ENCODE assay signal across 11 mouse cellular contexts in genomic region chr13:43577254-43577653, GRCm38 (mm10). TPM values are rescaled to one million over a fixed set of nuclear protein-coding genes. Genes with fewer than 3 reads are reported as not detected.
DNase-seq lines count a peak whose midpoint lies in the region; ATAC-seq and TF ChIP-seq lines count a peak whose summit lies in the region.
"Had no signal": no experiment of that assay in that cellular context is flagged by ENCODE, and none has a peak within 500 bp of the region (broad histone marks: within the 10 kb centered on the region; RNA-seq: fewer than 3 reads in every experiment).

No protein-coding gene starts in this region.

- H3K27me3 ChIP-seq in intestine, postnatal 0 days (replicated peaks; ENCODE audit: control insufficient read depth, insufficient read depth, low read length): no peaks in the 10 kb centered on the region
- no peaks in the 10 kb centered on the region for H3K27me3 ChIP-seq in intestine, embryonic 16.5 days (replicated peaks; ENCODE audit: control insufficient read depth, insufficient read depth, low read length)

- no peak for ATAC-seq in intestine, postnatal 0 days
- ATAC-seq in intestine, embryonic 16.5 days: no peak

- no peak overlapping the region for H3K4me3 ChIP-seq in intestine, postnatal 0 days (ENCODE audit: low read depth, low read length)
- no peak overlapping the region for H3K4me3 ChIP-seq in intestine, embryonic 16.5 days (ENCODE audit: low read length)
- H3K4me3 ChIP-seq in ES-E14 (ENCODE audit: insufficient read depth in 1 of 2, low read depth in 1 of 2, low read length in 2 of 2, poor library complexity in 1 of 2, severe bottlenecking in 1 of 2): no peak overlapping the region

- no peaks in the 10 kb centered on the region for H3K36me3 ChIP-seq in intestine, postnatal 0 days (ENCODE audit: control insufficient read depth, insufficient read depth)
- no peaks in the 10 kb centered on the region for H3K36me3 ChIP-seq in intestine, embryonic 16.5 days (ENCODE audit: control insufficient read depth, insufficient read depth, low read length)
- no peaks in the 10 kb centered on the region for H3K36me3 ChIP-seq in ES-E14 (ENCODE audit: control insufficient read depth, insufficient read depth, low read length, poor library complexity, severe bottlenecking)

- peak; percentile 54 for TF ChIP-seq CTCF in intestine, postnatal 0 days (IDR thresholded peaks at IDR 0.05; ENCODE audit: low read depth)

- 64% methylated on average over 5 of the region's 5 CpGs for WGBS in intestine, postnatal 0 days
- WGBS in intestine, embryonic 16.5 days: 65% methylated on average over 5 of the region's 5 CpGs

- no peaks in the 10 kb centered on the region for H3K9me3 ChIP-seq in intestine, postnatal 0 days (ENCODE audit: control insufficient read depth)
- H3K9me3 ChIP-seq in intestine, embryonic 16.5 days (ENCODE audit: control insufficient read depth, low read length): no peaks in the 10 kb centered on the region
- no peaks in the 10 kb centered on the region for H3K9me3 ChIP-seq in ES-E14 (ENCODE audit: control insufficient read depth, insufficient read depth, low read depth, low read length)

- H3K4me2 ChIP-seq in intestine, postnatal 0 days (replicated peaks; ENCODE audit: low read depth): no peak overlapping the region
- H3K4me2 ChIP-seq in intestine, embryonic 16.5 days (ENCODE audit: low read depth, low read length): no peak overlapping the region
- H3K4me2 ChIP-seq: heart, embryonic 11.5 days had no signal

- intact Hi-C loops in left cerebral cortex, postnatal 25 days (cut with DNase I): no loop called here

- DNase-seq in A20 (ENCODE audit: low read depth, low spot score) (peak; percentile 50), ES-E14 (ENCODE audit: low read depth, low spot score) (no peak)
- peak; percentile 33 for DNase-seq in lung, postnatal 14 days
- no peak for DNase-seq in left cerebral cortex, postnatal 25 days (ENCODE audit: low spot score in 2 of 2)
- no peak for DNase-seq in embryo, embryonic 11 days
- DNase-seq in urinary bladder, postnatal 36 days (ENCODE audit: low spot score in 2 of 2): no peak
- DNase-seq: layer of hippocampus, adult 9-11 months had no signal

- H3K9ac ChIP-seq in intestine, postnatal 0 days (ENCODE audit: low read depth, low read length): no peak overlapping the region
- no peak overlapping the region for H3K9ac ChIP-seq in intestine, embryonic 16.5 days (ENCODE audit: low read depth, low read length)
- no peak overlapping the region for H3K9ac ChIP-seq in ES-E14 (ENCODE audit: insufficient read depth, low read depth, low read length, poor library complexity, severe bottlenecking)

- H3K4me1 ChIP-seq in intestine, postnatal 0 days (replicated peaks; ENCODE audit: control insufficient read depth, insufficient read depth, low read length): no peaks in the 10 kb centered on the region
- H3K4me1 ChIP-seq in intestine, embryonic 16.5 days (ENCODE audit: control insufficient read depth, insufficient read depth, low read length): no peaks in the 10 kb centered on the region
- no peaks in the 10 kb centered on the region for H3K4me1 ChIP-seq in ES-E14 (ENCODE audit: control insufficient read depth in 2 of 2, insufficient read depth in 2 of 2, low read length in 2 of 2, poor library complexity in 1 of 2)

- in situ Hi-C loops in ES-E14 (cut with MboI; ENCODE audit: low sequenced_read_pairs in 2 of 2, unreplicated experiment in 2 of 2): loop anchor here in 1 of 2 experiments (25.0 kb wide), 1 partner anchor 160 kb away; no protein-coding TSS in a partner anchor

- H3K27ac ChIP-seq in intestine, postnatal 0 days (ENCODE audit: low read depth, low read length): no peak overlapping the region
- H3K27ac ChIP-seq in intestine, embryonic 16.5 days (ENCODE audit: low read length): no peak overlapping the region
- no peak overlapping the region for H3K27ac ChIP-seq in ES-E14 (ENCODE audit: insufficient read depth, low read depth, low read length, poor library complexity, severe bottlenecking)

TF ChIP-seq in ES-E14, 5 proteins besides CTCF, POLR2A, EP300 and RAD21:
- TF ChIP-seq ZC3H11A (IDR thresholded peaks at IDR 0.05; ENCODE audit: borderline replicate concordance, low read depth, low read length): peak; percentile 58
- no peak for TF ChIP-seq CHD2 (IDR thresholded peaks at IDR 0.05; ENCODE audit: low read depth, low read length)
- TF ChIP-seq MAFK (IDR thresholded peaks at IDR 0.05; ENCODE audit: insufficient read depth, low read depth, low read length): no peak

RNA-seq across cellular contexts. Expression of gene Mcur1, which starts 17.3 kb away (rescaled TPM):
- polyA plus RNA-seq in intestine, postnatal 0 days (2015; fragmentation: Nextera tagmentation; extraction: Ambion mirVana): 15.4 TPM in 2 replicates
- polyA plus RNA-seq in intestine, embryonic 16.5 days (2015; fragmentation: Nextera tagmentation; extraction: Ambion mirVana): 8.6 and 9.1 TPM in 2 replicates
- 2.0 and 2.5 TPM in 2 replicates for total RNA-seq in ES-E14 (2012; rRNA removed)
- total RNA-seq in left cerebral cortex, postnatal 25 days (2021): 10 to 100 TPM; 14.2 to 16.9 TPM

RNA-seq across cellular contexts. Expression of gene Rnf182, which starts 38.3 kb away (rescaled TPM):
- polyA plus RNA-seq in intestine, postnatal 0 days (2015; fragmentation: Nextera tagmentation; extraction: Ambion mirVana): 0.21 and 0.64 TPM in 2 replicates
- 0.61 and 1.1 TPM in 2 replicates for polyA plus RNA-seq in intestine, embryonic 16.5 days (2015; fragmentation: Nextera tagmentation; extraction: Ambion mirVana)
- 0.05 and 0.22 TPM in 2 replicates for total RNA-seq in ES-E14 (2012; rRNA removed)
- 1 to 10 TPM; 6.9 to 7.1 TPM for total RNA-seq in left cerebral cortex, postnatal 25 days (2021)
- total RNA-seq: megakaryocyte, adult 5-6 weeks had no signal

Comparison
In these comparisons a context has a peak if more than half of its experiments do, and no peak if none do; other contexts are left out.
1. DNase-seq: peak in A20 (single experiment) and lung, postnatal 14 days (single experiment); none in ES-E14 (single experiment), left cerebral cortex, postnatal 25 days (0 of 2), embryo, embryonic 11 days (single experiment) and urinary bladder, postnatal 36 days (0 of 2).